Mouse (Mus musculus): ENCODE results near the gene Lypd6b.

Lypd6b gene

DNA sequence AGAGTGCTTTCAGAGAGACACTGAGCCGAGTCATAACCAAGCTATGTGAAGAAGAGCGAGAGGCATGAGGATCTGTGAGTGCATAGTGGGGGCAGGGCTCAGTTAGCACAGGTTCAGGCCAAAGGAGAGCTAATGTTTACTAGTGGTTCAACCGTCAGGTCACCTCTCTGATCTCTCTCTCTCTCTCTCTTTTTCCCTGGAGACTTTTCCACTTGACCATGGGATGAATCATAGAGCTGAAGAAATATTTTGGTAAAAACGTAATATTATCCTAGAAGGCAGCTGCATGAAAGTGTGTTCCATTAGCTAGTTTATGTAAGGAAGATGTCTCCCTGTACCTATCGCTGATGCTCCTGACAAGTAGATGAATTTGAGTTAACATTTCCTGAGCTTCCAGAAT lies 30.6 kb downstream of the Lypd6b start:
- no peak for DNase-seq (ENCODE audit: low read depth, low spot score)

DNA sequence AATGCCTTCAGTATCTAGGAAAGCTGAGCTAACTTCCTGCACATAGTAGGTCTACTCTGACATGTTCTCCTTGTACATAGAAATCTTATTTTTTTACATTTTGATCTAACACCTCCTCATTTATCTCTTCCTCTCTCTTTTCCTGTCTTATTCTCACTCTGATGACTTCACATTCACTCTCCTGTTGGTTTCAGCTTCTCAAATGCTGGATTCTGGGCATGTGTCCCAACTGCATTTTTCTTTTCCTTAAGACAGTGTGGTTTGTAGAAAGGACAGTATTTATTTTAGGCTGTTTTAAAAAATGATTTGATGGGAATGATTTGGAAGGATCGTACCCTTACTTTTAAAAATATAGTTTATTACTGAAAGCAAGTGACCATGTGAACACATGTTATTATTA lies 34.8 kb downstream of the Lypd6b start:
- no peak for DNase-seq (ENCODE audit: low read depth, low spot score)

DNA sequence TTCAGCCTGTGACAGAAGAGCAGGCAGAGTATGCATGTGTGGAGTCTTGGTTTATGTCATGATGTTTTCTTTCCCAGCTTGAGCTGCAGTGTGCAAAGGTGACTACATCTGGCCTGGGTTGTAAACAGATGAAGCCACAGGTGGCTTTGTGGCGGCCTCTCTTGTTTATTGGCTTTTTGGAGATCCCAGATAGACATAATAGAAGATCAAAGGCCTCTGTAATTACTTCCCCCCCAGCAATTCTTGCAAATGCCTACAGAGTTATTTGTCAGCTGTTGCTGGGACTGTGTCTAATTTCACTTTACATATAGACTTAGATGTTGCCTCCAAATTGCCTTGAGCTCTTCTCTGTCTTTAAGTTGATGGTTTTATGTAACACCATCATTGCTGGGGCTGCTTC lies 38.1 kb downstream of the Lypd6b start:
- DNase-seq (ENCODE audit: low read depth, low spot score) = no peak

DNA sequence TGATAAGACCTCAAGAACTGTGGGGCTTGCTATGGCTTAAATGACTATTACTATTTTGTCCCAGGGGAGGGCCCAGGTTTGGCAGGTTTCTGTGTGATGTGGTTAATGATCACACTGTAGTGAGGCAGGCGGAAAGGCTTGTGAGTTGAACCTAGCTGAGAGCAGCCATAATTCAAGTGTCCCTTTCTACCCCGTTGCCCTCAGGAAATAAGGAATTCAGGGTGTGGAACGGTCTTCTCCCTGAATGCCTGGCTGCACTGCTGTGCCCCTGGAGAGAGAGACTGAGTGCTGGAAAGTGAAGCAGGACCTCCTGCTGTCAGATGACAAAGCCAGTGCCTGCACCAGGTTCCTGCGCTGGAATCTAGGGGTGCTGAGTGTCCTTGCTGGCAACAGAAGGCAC lies 40.3 kb downstream of the Lypd6b start:
- no peak for DNase-seq (ENCODE audit: low read depth, low spot score)

DNA sequence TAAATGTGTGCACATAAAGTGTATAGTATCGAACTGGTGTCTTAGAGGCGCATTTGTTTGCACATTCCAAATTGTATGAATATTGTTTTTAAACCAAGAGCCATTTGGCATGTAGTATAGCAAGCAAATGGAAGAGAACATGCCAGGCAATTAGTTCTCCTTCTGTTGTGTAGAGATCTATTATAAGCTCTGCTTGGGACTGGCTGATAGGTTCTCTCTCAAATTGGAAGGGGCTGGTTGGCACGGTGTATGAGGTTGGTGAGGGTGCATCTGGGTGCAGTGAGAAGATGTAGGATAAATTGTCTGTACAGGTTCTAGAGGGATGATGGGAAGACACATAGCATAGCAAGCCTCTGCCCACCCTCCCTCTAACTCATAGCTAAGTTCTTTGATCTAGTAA lies 42.9 kb downstream of the Lypd6b start:
- DNase-seq (ENCODE audit: low read depth, low spot score) = no peak

DNA sequence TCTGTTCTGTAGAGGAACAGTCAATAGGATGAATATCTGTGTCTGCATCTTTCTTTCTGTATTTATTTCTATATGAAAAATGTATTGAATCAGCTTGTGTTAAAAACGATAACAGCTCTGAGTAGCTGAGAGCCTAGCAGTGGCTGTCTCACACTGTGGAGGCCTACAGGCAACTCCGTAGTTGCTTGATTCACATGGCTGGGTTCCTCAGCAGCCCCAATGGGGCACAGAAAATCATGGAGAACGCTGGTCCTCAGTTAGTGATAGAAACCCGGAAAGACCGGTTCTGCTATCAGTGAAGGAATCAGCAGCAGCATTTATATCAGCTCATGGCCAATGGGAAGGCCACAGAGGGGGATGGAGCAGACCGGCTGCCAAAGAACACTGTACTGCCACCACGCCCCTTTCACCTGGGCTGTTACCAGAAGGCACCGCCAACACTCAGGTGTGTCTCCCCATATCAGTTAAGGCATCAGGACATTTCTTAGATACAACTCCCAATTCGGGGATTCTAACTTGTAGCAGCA lies 44.9 kb downstream of the Lypd6b start:
- DNase-seq (ENCODE audit: low read depth, low spot score) = no peak

DNA sequence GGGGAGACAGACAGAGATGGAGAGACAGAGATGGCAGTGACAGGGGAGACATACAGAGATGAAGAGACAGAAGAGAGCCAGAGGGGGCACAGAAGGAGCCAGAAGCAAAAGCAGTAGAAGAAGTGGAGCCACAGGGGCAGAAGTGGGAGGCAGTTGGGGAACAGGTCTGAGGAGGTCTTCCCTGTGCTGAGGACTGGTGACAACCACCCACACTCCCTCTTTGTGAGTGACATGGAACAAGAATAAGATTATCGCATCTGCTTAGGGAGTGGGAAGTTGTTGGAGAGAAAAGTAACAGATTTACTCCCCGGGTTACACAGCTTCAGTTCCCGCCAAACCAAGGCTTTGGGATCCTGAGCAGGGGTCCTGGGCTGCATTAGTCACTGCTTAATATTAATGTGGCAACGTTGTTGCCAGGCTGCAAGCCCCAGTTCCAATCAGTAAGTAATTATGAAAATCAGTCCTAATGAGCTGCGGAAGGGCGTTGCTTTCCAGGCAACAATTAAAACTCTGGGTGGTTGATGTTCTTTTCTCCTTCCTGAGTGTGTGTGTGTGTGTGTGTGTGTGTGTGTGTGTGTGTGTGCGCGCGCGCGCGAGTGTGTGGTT lies 50.1 kb downstream of the Lypd6b start:
- DNase-seq (ENCODE audit: low read depth, low spot score) = no peak

DNA sequence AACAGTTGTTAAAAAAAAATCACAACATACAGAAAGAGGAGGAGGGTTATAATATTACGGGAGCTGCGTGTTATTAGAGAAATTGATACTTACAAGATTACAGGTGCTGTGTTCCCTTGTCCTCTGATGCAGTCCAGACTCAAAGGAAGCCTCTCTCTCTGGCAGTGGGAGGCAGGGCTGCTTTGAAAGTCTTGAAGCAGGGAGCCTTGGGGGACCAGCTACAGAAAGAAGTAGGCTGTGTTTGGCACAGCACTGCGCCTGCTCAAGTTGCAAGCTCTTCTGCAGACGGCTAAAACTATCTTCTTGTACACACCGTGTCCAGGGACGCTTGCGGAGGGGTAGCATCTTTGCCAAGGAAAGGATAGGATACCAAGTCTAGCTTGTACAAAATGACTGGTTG lies 51.1 kb downstream of the Lypd6b start:
- DNase-seq (ENCODE audit: low read depth, low spot score) = no peak

DNA sequence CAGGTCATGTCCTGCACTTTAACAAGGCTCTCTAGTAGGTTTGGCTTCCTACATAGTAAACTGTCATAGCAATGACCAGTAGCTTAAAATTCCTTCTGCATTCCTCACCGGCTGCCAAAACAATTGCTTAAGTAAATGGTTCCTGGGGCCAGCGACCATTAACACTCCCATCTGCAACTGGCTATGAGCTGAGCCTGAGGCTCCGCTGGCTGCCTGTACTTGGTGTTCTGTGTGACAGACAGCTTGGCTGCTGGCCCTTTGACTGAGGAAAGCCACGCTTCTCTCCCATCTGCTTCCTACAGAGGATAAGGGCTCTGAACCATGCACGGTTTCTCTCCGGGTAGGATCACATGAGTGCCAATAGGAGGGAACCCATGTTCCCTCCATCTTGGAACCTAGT lies 53.1 kb downstream of the Lypd6b start:
- peak; percentile 45 for DNase-seq (ENCODE audit: low read depth, low spot score)

DNA sequence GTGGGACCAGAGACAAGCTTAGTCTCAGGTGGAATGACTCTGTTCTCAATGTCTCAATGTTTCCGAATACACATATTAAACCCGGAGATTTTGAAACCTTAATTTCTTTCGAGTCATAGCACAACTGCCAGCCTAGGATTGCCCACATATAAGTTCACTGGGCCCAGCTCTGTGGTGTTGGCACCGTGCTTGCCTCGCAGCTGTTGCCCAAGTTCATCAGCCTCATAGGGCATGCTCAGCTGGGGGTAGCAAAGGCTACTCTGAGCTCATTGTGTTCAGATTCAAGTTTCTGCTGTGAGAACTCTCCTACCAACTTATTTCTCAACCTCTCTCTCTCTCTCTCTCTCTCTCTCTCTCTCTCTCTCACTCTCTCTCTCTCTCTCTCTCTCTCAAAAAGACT lies 53.6 kb downstream of the Lypd6b start:
- no peak for DNase-seq (ENCODE audit: low read depth, low spot score)

DNA sequence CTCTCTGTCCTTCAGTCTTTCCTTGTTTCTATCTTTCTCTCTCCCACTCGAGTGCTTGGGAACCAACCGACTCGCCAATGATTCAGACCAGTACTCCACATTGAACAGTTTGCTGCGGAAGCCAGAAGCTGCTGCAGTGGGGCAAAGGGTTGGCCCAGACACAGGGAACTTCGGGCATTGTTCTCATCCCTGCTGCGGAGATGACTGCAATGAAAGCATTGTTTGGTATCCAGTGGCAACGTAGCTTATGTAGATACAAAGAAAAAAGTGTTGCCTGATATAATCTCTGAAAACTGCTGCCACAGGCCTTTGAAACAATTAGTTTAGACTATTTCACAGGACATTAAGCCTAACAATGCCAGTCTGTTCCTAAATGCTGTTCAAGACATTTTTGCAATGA lies 57.6 kb downstream of the Lypd6b start:
- no peak for DNase-seq (ENCODE audit: low read depth, low spot score)

DNA sequence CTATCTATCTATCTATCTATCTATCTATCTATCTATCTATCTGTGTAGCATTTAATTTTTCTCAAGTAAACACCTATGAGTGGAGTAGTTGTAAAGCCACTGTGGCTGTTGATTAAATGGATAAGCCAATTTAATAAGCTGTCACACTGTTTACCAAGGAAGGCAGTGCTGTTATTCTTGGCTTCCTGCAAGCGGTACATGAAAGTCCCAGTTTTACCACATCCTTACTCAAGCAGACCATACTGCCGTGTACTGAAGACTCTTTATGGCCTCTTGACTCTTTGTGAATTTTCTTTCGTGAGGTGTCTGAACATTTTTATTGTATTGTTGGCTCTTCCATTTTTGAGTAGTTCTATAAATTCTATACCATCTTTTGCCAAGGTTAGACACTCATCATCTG lies 58.6 kb downstream of the Lypd6b start:
- no peak for DNase-seq (ENCODE audit: low read depth, low spot score)

DNA sequence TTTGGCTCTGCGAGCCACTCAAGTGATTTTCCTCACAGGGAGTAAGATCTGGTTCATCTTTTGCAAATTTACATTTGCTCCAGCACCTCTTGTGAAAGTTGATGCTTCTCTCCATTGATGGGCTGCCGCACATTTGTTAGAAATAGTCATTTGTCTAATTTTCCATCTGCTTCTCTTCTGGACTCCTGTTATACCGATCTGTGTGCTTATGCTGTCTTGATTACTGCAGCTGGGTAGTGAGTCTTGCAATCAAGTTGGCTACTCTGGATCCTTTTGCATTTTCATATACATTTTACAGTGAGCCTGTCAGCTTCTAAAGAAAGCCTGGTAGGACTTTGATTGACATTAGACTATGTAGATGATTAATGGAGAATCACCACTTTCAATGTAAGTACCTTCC lies 59.4 kb downstream of the Lypd6b start:
- DNase-seq (ENCODE audit: low read depth, low spot score) = no peak

DNA sequence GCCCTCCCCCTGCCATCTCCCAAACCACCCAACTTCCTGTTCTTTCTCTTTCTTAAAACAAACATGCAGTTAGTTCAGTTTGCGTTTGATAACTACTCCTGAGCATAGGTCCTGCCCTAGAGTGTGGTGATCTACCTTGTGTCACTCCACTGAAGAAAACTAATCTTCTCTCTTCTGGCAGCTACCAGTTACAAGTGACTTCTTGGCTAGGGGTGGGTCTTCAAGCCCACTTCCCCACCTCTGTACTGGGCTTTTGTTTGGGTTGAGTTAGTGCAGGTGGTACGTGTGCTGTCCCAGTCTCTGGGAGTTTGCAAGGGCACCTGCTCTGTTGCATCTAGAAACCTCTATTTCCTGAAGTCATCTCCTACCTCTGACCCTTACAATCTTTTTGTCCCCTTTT lies 60.3 kb downstream of the Lypd6b start:
- no peak for DNase-seq (ENCODE audit: low read depth, low spot score)

DNA sequence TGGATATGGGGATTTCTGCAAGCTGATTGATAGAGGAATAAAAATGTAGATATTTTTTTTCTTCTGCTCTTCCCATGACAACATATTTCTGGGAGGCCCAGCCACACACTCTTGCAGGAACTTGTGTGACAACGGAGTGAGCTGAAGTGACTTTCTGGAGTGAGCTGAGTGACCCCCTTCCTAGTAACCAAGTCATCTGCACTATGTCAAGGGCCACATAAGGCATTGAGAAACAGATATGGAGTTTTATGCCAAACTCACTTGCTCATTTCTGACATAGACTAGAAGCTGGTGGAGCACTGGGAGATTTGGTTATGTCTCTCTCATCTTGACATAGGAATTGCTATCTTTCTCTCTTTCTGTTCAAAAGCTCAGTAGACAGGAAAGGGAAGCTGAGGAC lies 62.3 kb downstream of the Lypd6b start:
- no peak for DNase-seq (ENCODE audit: low read depth, low spot score)

DNA sequence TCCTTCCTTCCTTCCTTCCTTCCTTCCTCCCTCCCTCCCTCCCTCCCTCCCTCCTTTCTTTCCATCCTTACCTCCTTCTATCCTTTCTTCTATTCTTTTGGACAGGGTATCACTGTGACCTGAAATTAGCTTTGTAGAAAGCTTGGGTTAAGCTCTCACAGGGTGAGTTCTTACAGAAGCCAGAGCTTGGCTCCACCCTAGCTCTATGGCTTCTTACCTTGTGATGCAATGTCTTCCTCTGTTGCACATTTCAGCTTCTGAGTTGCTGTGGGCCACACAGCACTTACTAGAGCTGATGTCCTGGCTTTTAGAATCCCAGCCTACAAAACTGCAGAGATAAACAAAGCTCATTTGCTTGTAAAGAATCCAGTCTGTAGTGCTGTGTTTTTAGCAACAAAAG lies 64.5 kb downstream of the Lypd6b start:
- DNase-seq (ENCODE audit: low read depth, low spot score) = no peak

DNA sequence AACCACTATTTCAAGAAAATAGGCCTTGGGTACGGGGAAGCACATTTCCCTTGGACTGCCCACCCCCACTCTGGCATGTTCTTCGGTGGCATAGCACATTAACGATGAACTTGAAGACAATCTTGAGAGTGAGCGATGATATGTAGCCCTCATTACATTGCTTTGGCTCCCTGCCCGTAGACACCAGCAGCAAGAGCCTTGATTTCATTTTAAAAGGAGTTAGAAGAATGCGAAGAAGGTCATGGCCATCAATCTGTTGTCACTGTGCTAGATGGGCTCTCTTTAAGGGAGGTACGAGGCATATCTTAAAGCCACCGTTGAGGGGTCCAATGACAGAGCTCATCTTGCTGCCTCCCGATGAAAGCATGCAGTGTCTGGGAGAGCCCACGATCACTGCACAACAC lies 68.7 kb downstream of the Lypd6b start:
- DNase-seq (ENCODE audit: low read depth, low spot score) = peak; percentile 44

DNA sequence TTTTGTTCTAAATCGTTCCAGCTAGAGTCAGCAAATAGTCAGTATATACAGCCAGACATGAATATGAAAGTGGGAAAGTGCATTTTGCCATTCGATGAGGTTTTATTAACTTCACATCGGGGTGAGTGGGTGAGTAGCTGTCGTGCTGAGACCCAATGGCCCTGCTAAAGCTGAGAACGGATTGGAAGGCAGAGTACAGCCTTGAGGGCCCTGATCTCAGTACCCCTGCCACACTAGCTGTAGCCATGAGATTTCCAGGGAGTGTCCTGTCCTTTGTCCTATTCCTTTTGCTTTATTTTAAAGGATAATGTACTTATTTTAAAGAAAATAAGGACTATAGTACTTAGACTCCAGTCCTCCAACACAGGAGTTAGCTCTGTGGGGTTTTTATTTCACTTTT lies 69.1 kb downstream of the Lypd6b start:
- no peak for DNase-seq (ENCODE audit: low read depth, low spot score)

DNA sequence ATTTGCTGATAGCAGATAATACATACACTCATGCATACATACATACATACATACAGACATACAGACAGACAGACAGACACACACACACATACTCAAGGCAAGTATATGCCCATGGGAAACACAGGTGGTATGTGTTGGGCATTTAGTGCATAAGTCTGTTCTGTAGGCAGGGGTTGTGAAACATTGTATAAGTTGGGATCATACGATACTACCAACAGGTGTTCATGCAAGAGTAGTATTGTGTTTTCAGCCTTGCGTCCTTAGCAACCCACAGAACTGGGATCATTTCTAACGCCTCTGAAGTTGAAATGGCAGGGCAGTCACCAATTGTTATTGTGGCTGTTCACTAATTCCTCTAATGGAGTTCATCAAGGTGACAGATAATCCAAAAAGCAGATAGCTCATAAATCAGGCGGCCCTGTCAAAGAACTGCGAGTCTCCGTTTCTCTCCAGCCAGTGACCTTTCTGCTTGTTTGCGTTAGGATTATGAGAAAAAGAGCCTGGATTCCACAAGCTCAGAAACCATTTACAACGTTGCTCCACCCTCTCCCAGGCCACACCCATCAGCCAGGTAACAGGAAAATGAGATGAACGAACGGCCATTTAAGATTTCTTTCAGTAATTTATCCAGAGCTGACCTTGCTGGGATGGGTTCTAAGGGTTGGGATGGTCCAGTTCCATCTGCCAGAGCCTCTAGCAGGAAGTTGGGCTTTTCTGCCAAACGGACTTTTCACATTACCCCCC lies 72.9 kb downstream of the Lypd6b start:
- no peak for DNase-seq (ENCODE audit: low read depth, low spot score)

DNA sequence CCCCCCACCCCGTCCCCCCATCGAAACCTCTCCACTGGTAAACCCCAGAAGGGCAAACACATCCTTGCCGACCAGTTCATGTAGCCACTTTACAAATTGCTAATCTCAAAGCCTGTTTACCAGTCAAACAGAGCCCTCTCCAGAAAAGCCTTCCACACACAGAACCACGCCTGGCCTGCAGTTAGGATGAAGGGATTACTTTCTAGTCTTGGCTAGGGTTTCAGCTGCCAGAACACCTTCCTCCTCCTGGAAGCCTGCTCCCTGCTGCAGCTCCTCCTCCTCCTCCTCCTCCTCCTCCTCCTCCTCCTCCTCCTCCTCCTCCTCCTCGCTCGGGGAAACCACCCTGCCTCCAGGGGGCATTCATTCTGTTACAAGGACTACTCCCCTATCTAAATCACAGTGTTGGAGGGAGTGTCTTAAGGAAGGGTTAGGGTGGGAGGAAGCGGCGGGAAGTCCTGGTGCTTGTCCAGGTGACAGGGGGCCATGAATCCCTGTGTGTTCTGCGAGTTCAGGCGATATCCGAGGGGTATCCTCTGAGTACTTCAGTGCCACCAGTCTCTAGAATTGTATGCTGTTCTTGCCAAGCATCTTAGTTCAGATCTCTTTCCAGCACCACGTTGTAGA lies 73.6 kb downstream of the Lypd6b start:
- DNase-seq (ENCODE audit: low read depth, low spot score) = no peak

DNA sequence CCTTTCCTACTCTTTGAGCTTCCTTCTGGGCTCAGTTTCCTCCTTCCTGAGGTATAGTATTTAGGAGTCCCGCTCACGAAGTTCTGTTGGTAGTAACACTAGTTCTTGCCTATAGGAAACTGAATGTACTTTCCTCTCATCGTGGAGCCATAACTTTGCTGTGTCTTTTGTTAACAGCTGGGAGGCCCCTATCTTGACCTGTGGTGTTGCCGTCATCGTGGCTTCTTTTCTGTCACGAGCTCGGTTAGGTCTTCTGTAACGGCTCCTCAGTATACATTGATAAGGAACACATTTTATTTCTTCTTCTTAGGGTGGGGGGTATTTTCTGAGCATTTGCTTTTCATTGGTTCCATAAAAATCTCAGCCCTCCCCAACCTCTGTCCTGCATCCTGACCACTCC lies 74.2 kb downstream of the Lypd6b start:
- DNase-seq (ENCODE audit: low read depth, low spot score) = no peak

DNA sequence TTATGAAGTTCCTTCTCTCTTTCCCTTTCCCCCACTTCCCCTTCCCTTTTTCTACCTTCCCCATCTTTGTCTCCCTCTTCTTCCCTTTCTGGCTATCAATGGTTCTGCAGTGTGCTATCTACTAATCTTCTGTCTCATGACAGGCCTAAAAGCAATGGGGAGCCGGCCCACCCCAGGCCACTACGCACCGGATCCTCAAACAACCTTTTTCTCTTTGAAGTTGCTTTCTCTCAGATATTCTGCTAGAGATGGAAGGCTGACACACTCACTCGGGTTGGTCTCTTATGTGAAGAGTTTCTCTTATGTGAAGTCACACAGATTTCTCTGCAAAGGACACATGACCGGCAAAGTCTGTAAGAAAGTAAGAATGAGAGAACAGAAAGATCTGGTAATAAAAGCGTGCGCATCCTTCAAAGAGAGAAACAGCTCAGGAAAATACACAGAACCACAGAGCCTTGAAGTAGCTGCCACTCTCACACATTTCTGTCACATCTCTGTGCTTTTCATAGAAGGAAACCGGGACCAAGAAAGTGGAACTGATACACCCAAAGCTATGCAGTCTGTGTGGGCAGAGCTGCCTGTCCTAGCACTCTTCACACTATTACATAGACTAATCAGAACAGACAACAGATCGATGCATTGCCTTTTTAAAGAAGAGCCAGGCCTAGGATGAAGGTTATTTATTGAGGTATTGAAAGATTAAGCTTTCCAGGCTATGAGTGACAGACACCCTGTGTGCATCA lies 80.8 kb downstream of the Lypd6b start:
- no peak for DNase-seq (ENCODE audit: low read depth, low spot score)
